11 mouse cellular contexts compared by ENCODE assay signal in genomic region chr16:90423898-90424297, GRCm38 (mm10). TPM values are rescaled to one million over a fixed set of nuclear protein-coding genes. Genes with fewer than 3 reads are reported as not detected.
DNase-seq lines count a peak whose midpoint lies in the region; ATAC-seq and TF ChIP-seq lines count a peak whose summit lies in the region.
"Had no signal": no experiment of that assay in that cellular context is flagged by ENCODE, and none has a peak within 500 bp of the region (broad histone marks: within the 10 kb centered on the region; RNA-seq: fewer than 3 reads in every experiment).

No protein-coding gene starts in this region.

- no peak overlapping the region for H3K4me2 ChIP-seq in kidney, postnatal 0 days (ENCODE audit: low read length)
- no peak overlapping the region for H3K4me2 ChIP-seq in embryonic facial prominence, embryonic 11.5 days (ENCODE audit: low read depth, low read length)
- H3K4me2 ChIP-seq in forebrain, embryonic 14.5 days (ENCODE audit: low read length), result 0 out of 2 replicates have a peak overlapping the region, but pooled peaks have one; percentile 10
- no peak overlapping the region for H3K4me2 ChIP-seq in limb, embryonic 12.5 days

- H3K4me3 ChIP-seq in kidney, postnatal 0 days (replicated peaks; ENCODE audit: low read depth, low read length), result no peak overlapping the region
- no peak overlapping the region for H3K4me3 ChIP-seq in embryonic facial prominence, embryonic 11.5 days (ENCODE audit: low read depth, low read length)
- no peak overlapping the region for H3K4me3 ChIP-seq in forebrain, embryonic 14.5 days (ENCODE audit: low read depth, low read length)
- H3K4me3 ChIP-seq in limb, embryonic 12.5 days (replicated peaks), result no peak overlapping the region

- H3K27ac ChIP-seq in kidney, postnatal 0 days, result 0 out of 2 replicates have a peak overlapping the region, but pooled peaks have one; percentile 20
- no peak overlapping the region for H3K27ac ChIP-seq in embryonic facial prominence, embryonic 11.5 days (replicated peaks; ENCODE audit: low read depth, low read length)
- peak overlapping the region; percentile 79 for H3K27ac ChIP-seq in forebrain, embryonic 14.5 days (ENCODE audit: low read depth, low read length)
- H3K27ac ChIP-seq in limb, embryonic 12.5 days, result 0 out of 2 replicates have a peak overlapping the region, but pooled peaks have one; percentile 41

- no peaks in the 10 kb centered on the region for H3K27me3 ChIP-seq in kidney, postnatal 0 days (ENCODE audit: insufficient read depth, low read length)
- no peaks in the 10 kb centered on the region for H3K27me3 ChIP-seq in embryonic facial prominence, embryonic 11.5 days (ENCODE audit: control insufficient read depth, insufficient read depth, low read length)
- H3K27me3 ChIP-seq in forebrain, embryonic 14.5 days (replicated peaks; ENCODE audit: control insufficient read depth, insufficient read depth, low read length), result no peaks in the 10 kb centered on the region
- H3K27me3 ChIP-seq in limb, embryonic 12.5 days, result no peaks in the 10 kb centered on the region

- no peak for TF ChIP-seq CTCF in kidney, postnatal 0 days (IDR thresholded peaks at IDR 0.05; ENCODE audit: low read depth)

- ATAC-seq in kidney, postnatal 0 days (replicated peaks; ENCODE audit: low FRiP score, low read depth), result peak; percentile 85
- peak; percentile 71 for ATAC-seq in embryonic facial prominence, embryonic 11.5 days (replicated peaks; ENCODE audit: insufficient number of reproducible peaks, low FRiP score, low TSS enrichment, low read depth)
- ATAC-seq in forebrain, embryonic 14.5 days, result peak; percentile 69
- peak; percentile 40 for ATAC-seq in limb, embryonic 12.5 days (ENCODE audit: insufficient number of reproducible peaks, insufficient read depth, low FRiP score, low TSS enrichment, low read depth)

- peaks cover 40% of the 10 kb centered on the region for H3K4me1 ChIP-seq in kidney, postnatal 0 days (replicated peaks; ENCODE audit: insufficient read depth, low read length)
- H3K4me1 ChIP-seq in embryonic facial prominence, embryonic 11.5 days (ENCODE audit: control insufficient read depth, insufficient read depth, low read length), result peaks cover 18% of the 10 kb centered on the region
- H3K4me1 ChIP-seq in forebrain, embryonic 14.5 days (ENCODE audit: control insufficient read depth, insufficient read depth, low read length), result peaks cover 57% of the 10 kb centered on the region
- H3K4me1 ChIP-seq in limb, embryonic 12.5 days (replicated peaks), result peaks cover 74% of the 10 kb centered on the region

- no peaks in the 10 kb centered on the region for H3K9me3 ChIP-seq in kidney, postnatal 0 days (replicated peaks; ENCODE audit: low read length)
- H3K9me3 ChIP-seq in embryonic facial prominence, embryonic 11.5 days (replicated peaks; ENCODE audit: control insufficient read depth, low read length), result no peaks in the 10 kb centered on the region
- no peaks in the 10 kb centered on the region for H3K9me3 ChIP-seq in forebrain, embryonic 14.5 days (replicated peaks; ENCODE audit: control insufficient read depth, low read length)
- 0 out of 2 replicates have a peak, but pooled peaks cover 3% of the 10 kb centered on the region for H3K9me3 ChIP-seq in limb, embryonic 12.5 days

- DNase-seq in kidney, postnatal 0 days (ENCODE audit: low spot score), result peak; percentile 92
- no peak for DNase-seq in kidney, adult 8-10 months
- peak; percentile 33 for DNase-seq in embryonic facial prominence, embryonic 11.5 days (ENCODE audit: low spot score)
- DNase-seq in forebrain, embryonic 14.5 days (ENCODE audit: low spot score), result peak; percentile 70
- no peak for DNase-seq in layer of hippocampus, adult 9-11 months
- no peak for DNase-seq in layer of hippocampus, postnatal 25 days (ENCODE audit: extremely low spot score in 1 of 2, low spot score in 1 of 2)
- DNase-seq in frontal cortex, postnatal 25 days (ENCODE audit: low spot score in 2 of 2), result no peak
- DNase-seq: right cerebral cortex, adult 18-20 months; thymus, postnatal 36 days had no signal

- no peaks in the 10 kb centered on the region for H3K36me3 ChIP-seq in kidney, postnatal 0 days (ENCODE audit: insufficient read depth, low read length)
- H3K36me3 ChIP-seq in embryonic facial prominence, embryonic 11.5 days (replicated peaks; ENCODE audit: control insufficient read depth, insufficient read depth, low read depth, low read length), result no peaks in the 10 kb centered on the region
- H3K36me3 ChIP-seq in forebrain, embryonic 14.5 days (ENCODE audit: control insufficient read depth, insufficient read depth, low read length), result no peaks in the 10 kb centered on the region
- H3K36me3 ChIP-seq in limb, embryonic 12.5 days, result peaks cover 11% of the 10 kb centered on the region

- H3K9ac ChIP-seq in kidney, postnatal 0 days (ENCODE audit: low read depth, low read length), result no peak overlapping the region
- H3K9ac ChIP-seq in embryonic facial prominence, embryonic 11.5 days (replicated peaks; ENCODE audit: low read length), result no peak overlapping the region
- H3K9ac ChIP-seq in forebrain, embryonic 14.5 days (ENCODE audit: low read length), result no peak overlapping the region
- H3K9ac ChIP-seq in limb, embryonic 12.5 days (replicated peaks), result no peak overlapping the region

- WGBS in kidney, postnatal 0 days, result 18% methylated on average over 3 of the region's 3 CpGs
- WGBS in embryonic facial prominence, embryonic 11.5 days, result 43% methylated on average over 3 of the region's 3 CpGs
- 28% methylated on average over 3 of the region's 3 CpGs for WGBS in forebrain, embryonic 14.5 days
- WGBS in limb, embryonic 12.5 days, result 30% methylated on average over 3 of the region's 3 CpGs

RNA-seq across cellular contexts. Expression of gene Hunk, which starts 38.1 kb away (rescaled TPM):
- polyA plus RNA-seq in kidney, postnatal 0 days (2015; fragmentation: Nextera tagmentation; extraction: Ambion mirVana), result 6.9 and 7.6 TPM in 2 replicates
- 14.5 and 15.8 TPM in 2 replicates for polyA plus RNA-seq in embryonic facial prominence, embryonic 11.5 days (2014; fragmentation: Nextera tagmentation; extraction: Ambion mirVana)
- 10.6 and 10.7 TPM in 2 replicates for polyA plus RNA-seq in forebrain, embryonic 14.5 days (2014; fragmentation: Nextera tagmentation; extraction: Ambion mirVana)
- 22.2 and 25.8 TPM in 2 replicates for polyA plus RNA-seq in limb, embryonic 12.5 days (2016; fragmentation: Nextera tagmentation; extraction: Ambion mirVana)
- total RNA-seq in layer of hippocampus, postnatal 25 days (2021), result 10 to 100 TPM; 24.6 to 30.7 TPM
- total RNA-seq: MEL had no signal

Comparison
In these comparisons a context has a peak if more than half of its experiments do, and no peak if none do; other contexts are left out.
1. DNase-seq: peak in kidney, postnatal 0 days (single experiment), embryonic facial prominence, embryonic 11.5 days (single experiment) and forebrain, embryonic 14.5 days (single experiment); none in kidney, adult 8-10 months (0 of 2), layer of hippocampus, adult 9-11 months (single experiment), layer of hippocampus, postnatal 25 days (0 of 2) and frontal cortex, postnatal 25 days (0 of 2).
2. Peak in every context shown above with its lines, with median percentiles within 50 percentile points of each other: ATAC-seq.